Mouse (Mus musculus) ES-E14 (cell line): Measurements from ENCODE around the gene Esr1.

Experiments
- CHD2 ChIP-seq: IDR thresholded peaks from 2 replicates; pipeline ENCODE4 v1.6.1; 2014; ENCODE audit warnings: mild to moderate bottlenecking, low read depth, low read length, inconsistent platforms
- HCFC1 ChIP-seq: IDR thresholded peaks from 2 replicates; pipeline ENCODE4 v1.6.1; 2012; ENCODE audit warnings: low read length, inconsistent platforms, borderline replicate concordance; ENCODE audit not compliant: insufficient read depth

- TF ChIP-seq CHD2 (no peak), HCFC1 (no peak)
Observed at GRCm38 (mm10) chr10:4996592-4996991, 385.2 kb downstream of the Esr1 start.
